Mouse (Mus musculus): ENCODE results near the gene Pitx1. TPM values are rescaled to one million over a fixed set of nuclear protein-coding genes. Genes with fewer than 3 reads are reported as not detected.

The Pitx1 gene
- polyA plus RNA-seq (2017; shearing (Covaris generic)), result under 1 TPM in 1 of 2 experiments, not detected in 1; 0.77 TPM

GRCm38 (mm10) chr13:55836142-55836625, at the start of gene Pitx1:
Gene Pitx1, minus strand, starts transcription at chr13:55836192.

DNA sequence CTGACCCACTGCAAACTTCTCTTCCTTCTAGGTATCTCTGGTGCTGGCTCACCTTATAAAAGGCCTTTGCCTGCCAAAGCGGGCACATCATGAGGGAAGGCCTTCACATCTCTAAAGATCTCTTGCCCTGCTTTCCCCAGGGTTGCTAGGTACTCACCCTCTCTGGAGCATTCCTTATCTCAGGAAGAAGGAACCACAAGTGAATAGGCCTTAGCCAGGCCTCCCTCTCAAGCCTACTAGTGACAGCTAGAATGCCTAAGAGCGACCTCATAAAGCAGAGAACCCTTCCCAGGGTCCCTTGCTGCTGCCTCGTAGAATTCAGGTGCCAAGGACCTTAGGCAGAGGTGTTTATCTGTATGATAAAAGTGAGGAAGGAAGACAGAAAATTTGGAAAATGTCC, 51.7 kb downstream of the Pitx1 start, which contains the start of gene Catsper3:
Gene Catsper3 (plus strand): TSS at position 301 of the 400 bp plus-strand sequence.

Other genes with a start within 250 kb of the Pitx1 start
- 10 to 100 TPM; 37.2 to 52.2 TPM for gene B4galt7, start 236.3 kb downstream of the Pitx1 start, polyA plus RNA-seq (2017; shearing (Covaris generic))
- gene Caml, start 213.2 kb downstream of the Pitx1 start, polyA plus RNA-seq (2017; shearing (Covaris generic)), result 10 to 100 TPM; 32.7 to 40.6 TPM
- 10 to 100 TPM; 60.5 to 74.3 TPM for gene Ddx46, start 201.2 kb downstream of the Pitx1 start, polyA plus RNA-seq (2017; shearing (Covaris generic))
- gene B230219D22Rik, start 143.1 kb downstream of the Pitx1 start, polyA plus RNA-seq (2017; shearing (Covaris generic)), result 10 to 100 TPM; 19.0 to 26.0 TPM
- 10 to 100 TPM; 51.4 to 65.6 TPM for gene Txndc15, start 121.5 kb downstream of the Pitx1 start, polyA plus RNA-seq (2017; shearing (Covaris generic))
- 10 to 100 TPM; 50.3 to 54.4 TPM for gene Pcbd2, start 108.8 kb downstream of the Pitx1 start, polyA plus RNA-seq (2017; shearing (Covaris generic))
- gene Catsper3, start 51.6 kb downstream of the Pitx1 start, polyA plus RNA-seq (2017; shearing (Covaris generic)), result 1 to 10 TPM in 1 of 2 experiments, not detected in 1; 1.6 TPM